Mouse (Mus musculus) layer of hippocampus, adult 8-10 months (tissue): ENCODE measurements around the gene Bsn. TPM values are rescaled to one million over a fixed set of nuclear protein-coding genes. Genes with fewer than 3 reads are reported as not detected.

Experiments
- DNase-seq, 2 experiments: peaks; one replicate each; pipeline ENCODE4 v3.0.0; 2022; ENCODE audit warnings: low spot score in 2 of 2
- total RNA-seq, 4 experiments: library from RNA; stranded (reverse); gene quantifications; 2 replicates each; pipeline ENCODE4 v1.2.4; 2022

The Bsn gene
- total RNA-seq, 4 experiments from 2014 or later: 192 to 224 (median 203) TPM

DNA sequence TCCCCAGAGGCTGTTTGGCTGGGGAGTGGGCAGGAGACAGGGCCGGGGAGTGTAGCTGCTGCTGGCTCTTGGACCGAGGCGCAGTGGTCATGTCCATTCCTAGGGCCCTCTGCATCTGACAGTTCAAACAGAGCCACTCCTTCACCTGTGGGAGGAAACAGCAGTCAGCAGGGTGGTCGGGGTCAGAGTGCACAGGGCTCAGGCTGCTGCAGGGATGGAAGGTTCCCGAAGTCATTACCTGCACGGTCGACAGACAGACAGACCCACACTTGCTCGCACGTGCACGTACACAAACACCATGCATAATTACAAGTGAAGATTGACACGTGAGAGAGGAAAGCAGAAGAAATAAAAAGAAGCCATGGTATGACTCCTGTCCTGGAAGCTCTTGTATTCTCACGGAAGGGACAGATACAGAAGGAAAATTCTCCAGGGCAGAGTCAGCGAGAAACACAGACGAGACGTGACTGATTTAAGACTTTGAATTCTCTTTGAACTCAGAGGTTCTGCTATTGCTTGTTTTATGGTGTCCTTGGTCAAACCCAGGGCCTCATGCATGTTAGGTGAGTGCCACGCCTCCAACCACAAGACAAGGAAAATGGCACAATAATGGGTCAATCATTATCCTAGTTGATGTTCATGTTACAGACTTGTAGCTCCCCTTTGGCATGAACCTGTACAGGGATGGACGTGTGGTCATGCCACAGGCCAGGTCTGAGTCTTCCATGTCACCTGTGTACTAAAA is 63.6 kb downstream of the Bsn start:
- DNase-seq: no peak

DNA sequence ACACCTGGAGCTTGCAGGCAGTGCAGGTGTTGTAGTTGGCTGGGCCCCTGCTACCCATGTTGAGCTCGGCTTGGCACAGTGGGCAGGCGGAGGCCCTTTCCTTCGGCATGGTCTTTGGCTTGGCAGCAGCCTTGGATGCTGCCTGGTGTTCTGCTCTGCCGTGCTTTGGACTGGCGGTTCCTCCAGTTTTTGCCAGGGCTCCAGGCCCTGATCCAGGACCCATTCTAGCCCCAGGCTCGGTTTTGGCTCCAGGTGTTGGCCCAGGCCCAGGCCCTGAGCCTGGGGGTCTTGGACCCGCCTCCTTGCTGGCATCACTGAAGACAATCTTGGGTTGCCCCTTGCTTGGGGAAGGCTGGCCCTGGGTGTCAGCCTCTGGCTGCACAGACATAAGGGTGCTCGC is 64.5 kb downstream of the Bsn start:
- DNase-seq: no peak

DNA sequence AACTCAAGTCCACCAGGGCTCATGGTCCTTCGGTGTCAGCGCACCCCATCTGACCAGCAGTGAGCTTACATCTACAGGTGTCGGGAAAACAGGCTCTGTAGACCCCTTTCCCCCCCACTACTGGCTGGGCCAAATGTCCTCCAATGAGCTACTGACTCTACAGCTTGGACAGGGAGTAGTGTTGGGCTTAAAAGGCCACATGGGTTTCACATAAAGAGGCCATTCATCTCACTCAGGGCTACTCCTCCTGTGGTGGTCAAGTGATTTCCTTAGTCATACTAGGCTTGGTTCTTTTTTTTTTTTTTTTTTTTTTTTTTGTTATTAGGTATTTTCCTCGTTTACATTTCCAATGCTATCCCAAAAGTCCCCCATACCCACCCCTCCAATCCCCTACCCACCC is 66.3 kb downstream of the Bsn start:
- DNase-seq: no peak

DNA sequence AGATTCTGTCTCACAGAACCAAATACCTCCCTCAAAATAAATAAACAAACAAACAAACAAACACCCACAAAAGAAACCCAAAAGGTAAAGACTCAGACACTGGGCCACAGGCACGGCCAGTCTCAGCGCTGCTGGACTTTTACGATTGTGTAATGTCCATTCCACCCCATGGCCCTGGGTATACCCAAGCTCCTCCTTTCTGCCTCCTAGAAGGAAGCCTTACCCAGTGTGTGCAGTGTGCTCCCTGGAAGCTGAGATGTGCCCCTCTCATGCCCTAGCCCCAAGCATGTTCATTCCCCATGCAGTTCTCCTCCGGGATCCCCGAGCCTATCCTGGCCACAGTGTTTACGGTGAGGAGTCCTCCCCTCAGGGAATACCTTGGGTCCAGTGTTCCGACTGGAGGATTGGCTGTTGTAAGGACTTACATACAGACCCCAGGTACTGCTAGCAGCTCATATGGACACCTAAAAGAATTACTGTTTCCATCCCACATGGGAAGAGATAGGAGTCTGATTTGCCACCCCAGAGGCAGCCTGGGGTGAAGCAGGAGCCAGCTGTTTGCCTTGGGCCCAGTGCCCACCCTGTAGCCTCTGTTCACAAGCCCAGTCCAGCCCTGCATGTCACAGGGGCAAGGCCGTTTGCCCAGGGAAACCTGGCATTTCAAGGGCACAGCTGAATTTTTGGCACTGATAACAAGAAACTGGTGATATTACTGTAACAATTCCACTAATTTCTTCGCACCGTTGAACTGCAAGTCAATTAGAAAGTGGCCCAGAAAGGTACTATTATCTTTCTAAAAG is 68.8 kb downstream of the Bsn start:
- no peak for DNase-seq

DNA sequence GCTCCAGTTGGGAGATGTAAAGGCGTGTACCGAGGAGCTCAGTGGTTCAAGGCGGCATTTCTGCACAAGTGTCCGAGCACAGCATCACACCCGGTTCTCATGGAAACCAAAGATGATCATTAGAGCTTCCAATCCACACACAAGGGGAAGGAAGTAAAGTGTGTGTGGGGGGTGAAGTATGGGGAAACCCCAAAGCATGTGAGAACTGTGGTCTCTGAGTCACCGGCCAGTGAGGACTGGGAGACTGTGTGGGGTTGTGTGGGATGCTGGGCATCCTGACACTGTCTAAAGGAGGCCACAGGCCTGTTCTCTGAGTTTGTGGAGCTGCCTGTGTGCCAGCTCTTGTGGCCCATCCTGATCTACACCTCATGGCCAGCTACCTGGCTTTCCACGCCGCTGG is 69.5 kb downstream of the Bsn start:
- no peak for DNase-seq

DNA sequence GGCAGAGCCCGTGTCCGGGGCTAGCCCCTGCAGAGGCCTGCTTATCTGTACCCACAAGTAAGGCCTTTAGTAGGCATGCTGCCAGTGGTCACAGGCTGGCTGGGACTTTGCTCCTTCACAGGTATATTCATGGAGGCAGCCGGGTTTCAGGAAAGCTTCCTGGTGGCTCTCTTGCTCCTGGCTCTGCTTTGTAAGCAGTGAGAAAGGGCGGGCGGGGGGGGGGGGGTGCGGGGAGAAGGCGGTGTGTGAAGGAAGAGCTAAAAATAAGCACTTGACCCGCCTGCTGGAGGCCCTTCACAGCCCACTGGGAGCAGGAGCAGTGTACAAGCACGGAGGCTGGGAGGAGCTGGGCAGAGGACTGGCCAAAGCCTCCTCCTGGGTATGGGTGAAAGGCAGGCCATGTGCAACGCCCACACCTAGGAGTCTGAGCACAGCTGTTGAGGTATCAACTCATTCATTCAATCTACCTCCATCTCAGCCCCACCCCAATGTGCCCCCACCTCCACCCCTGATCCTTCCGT is 70.2 kb downstream of the Bsn start:
- DNase-seq: no peak

DNA sequence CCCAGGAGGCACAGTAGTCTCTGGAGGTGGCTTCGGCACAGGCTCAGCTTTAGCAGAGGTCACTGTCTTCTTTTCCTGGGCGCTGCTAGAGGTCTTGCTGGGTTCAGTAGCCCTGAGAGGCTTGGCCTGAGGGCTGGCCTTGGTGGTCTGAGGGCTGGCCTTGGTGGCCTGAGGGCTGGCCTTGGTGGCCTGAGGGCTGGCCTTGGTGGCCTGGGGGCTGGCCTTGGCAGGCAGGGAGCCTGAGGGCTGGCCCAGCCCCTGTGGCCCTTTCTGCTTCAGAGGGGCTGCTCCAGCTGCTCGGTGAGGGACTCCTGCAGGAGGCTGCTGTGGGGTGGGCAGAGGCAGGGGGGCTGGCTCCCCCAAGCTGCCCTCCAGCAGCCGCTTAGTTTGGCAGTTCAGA is 73.0 kb downstream of the Bsn start:
- no peak for DNase-seq

DNA sequence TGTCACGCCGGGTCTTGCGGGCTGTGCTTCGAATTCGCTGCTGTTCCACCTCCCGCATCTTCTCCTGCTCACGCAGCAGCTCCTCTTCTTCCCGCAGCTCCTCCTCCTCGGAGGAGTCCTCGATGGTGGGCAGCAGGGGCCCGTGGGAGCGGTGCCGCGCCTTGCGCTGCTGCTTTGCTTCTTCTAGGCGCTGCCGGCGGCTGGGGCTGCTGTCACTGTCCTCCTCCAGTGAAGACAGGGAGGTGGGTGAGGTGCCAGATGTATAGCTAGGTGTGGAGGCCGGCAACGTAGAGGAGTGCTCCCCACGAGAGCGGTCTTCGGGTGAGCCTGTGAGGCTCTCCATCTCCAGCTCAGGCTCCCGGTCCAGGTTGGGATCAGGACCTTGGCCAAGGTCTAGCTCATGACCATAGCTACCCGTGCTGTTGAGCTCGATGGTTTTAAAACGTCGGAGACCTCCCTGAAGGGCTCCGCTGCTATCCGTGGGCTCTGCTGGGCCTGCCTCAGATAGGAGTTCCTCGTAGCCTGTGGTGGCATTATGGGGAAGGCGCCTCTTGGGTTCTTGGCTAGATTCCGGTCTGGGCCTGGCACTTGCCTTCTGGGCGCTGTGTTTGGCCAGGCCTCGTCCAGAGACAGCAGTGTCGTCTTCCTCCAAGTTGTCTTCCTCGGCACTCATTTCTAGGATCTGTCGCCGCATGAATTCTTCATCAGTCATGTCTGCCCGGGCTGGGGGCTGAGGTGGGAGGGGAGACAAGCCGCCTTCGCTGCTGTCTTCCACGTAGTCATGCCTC is 74.7 kb downstream of the Bsn start:
- DNase-seq: no peak

DNA sequence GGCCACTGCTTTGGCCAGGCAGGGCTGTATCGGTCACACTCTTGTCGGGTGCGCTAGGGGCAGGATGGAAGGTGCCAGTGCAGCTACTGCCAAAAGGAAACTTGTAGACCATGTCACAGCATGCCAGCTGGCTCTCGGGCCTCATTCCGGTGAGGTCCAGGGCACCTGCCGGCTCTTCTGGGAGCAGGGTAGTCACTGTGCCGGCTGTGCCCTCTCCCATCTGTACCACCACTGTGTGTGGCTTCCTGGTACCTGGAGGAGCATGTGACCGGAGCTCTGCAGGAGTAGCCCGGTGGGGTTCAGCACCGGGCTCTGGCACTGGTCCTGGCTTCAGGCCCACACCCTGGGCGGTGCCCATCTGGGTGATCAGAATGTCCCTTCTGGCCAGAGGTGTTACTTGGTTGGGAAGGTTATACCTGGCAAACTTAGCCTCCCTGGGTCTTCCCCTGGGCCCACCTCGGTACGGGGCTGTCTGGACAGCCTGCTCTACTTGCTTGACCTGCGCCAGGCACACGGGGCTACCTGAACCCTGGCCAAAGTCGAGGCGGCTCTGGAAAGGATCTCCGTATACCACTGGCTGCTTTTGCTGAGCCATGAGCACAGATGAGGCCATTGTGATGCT is 77.4 kb downstream of the Bsn start:
- DNase-seq: no peak

DNA sequence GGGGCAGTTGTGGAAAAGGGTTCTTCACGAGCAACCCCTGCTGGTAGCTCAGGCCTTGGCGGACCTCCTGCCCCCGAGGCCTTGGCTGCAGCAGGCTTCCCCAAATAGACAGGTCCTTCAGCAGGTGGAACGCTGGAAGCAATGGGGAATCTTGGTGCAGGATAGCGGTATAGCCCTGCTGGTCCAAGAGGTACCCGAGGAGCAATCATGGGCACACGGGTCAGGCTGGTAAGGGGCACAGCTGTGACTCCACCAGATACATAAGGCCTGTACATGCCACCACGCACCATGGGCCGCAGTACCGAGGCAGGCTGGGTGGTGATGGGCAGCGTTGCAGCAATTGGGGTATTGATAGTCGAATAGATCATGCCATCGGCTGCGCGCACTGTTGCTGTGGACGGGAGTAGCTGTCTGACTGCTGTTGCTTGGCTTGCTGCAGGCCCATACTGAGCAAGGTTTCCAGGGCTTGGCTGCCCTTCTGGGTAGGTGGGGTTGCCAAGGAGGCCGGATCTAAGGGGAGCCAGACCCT is 78.5 kb downstream of the Bsn start:
- no peak for DNase-seq

DNA sequence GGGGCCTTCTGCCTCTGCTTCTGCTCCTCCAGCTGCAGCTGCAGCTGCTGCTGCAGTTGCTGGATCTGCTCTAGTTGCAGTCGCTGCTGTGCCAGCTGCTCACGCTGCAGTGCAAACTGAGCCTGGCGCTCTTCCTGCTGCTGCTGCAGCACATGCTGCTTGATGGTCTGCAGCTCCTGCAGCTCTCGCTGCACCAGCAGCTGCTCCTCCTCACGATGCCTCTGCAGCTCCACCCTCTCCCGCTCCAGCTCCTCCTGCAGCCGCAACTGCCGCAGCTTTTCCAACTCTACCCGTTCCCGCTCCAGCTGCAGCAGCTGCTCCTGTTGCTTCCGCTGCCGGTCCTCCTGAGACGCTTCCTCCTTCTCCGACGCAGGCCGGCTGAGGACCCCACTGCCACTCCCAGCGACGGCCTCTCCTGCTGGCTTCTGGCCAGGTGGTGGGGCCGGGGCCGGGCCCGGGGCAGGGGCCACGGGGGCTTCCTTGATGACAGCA is 79.0 kb downstream of the Bsn start:
- DNase-seq: no peak

DNA sequence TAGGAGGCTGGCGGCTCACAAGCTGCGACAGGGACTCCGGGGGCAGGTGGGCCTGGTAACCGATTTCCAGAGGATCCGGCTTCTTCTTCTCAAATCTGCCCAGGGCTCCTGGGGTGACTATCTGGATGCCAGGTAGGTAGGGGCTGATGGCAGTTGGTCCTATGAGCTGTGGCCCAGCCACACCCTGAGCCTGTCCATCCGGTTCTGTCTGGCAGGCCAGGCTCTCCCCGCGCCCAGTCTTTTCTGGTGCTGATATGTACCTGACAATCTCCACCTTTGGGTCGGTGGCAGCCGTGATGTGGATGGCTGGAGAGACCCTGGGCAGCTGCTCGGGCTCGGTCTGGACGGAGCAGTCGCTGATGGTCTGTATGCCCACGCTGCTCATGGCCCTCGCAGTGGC is 80.0 kb downstream of the Bsn start:
- DNase-seq: no peak

DNA sequence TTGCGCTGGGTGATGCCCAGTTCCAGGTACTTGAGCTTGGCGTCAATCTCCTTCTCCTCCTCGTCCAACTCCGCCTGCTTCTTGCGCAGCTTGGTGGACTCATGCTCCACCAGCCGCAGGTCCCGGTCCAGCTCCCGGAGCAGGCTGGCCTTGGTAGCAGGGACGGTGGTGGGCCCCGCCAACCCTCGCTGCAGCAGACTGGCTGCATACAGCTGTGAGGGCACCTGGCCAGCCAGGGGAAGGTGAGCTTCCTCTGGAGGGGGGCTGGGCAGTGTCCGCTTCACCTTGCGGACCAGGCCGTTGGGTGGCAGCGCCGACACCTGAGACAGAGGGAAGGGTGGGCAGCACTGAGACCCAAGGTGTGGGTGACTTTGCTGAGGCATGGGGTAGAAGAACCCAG is 82.3 kb downstream of the Bsn start:
- no peak for DNase-seq

DNA sequence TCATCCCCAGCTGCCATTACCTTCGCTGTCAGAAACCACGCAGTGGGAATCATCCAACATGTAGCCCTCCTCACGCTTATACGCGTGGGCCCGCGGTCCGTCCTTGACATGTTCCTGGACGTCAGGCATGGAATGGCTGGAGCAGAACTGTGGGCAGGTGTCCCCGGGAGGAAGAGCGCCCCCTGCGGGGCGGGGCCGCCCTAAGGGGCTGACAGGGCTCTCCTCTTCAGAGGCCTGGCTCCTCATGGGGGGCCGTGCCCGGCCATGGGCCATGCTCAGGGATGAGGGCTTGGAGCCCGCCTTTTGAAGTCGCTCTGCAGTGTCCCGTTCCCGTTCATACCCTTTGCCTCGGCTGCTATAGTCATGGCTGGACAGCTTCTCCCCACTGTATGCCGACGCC is 84.1 kb downstream of the Bsn start:
- no peak for DNase-seq

DNA sequence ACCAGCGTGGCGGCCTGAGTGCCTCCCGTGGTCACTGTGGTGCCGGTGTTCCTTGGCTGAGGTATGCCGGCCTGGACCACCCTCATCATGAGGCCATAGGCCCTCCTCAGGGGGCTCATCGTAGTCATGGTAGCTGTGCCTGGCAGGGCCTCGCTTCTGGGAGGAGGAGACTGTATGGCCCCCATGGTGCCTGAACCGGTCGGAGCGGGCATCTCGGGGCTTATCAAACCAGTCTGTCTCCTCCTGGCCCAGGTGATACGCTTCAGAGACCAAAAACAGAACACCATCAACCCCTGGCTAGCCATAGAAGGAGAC is 84.7 kb downstream of the Bsn start:
- no peak for DNase-seq

DNA sequence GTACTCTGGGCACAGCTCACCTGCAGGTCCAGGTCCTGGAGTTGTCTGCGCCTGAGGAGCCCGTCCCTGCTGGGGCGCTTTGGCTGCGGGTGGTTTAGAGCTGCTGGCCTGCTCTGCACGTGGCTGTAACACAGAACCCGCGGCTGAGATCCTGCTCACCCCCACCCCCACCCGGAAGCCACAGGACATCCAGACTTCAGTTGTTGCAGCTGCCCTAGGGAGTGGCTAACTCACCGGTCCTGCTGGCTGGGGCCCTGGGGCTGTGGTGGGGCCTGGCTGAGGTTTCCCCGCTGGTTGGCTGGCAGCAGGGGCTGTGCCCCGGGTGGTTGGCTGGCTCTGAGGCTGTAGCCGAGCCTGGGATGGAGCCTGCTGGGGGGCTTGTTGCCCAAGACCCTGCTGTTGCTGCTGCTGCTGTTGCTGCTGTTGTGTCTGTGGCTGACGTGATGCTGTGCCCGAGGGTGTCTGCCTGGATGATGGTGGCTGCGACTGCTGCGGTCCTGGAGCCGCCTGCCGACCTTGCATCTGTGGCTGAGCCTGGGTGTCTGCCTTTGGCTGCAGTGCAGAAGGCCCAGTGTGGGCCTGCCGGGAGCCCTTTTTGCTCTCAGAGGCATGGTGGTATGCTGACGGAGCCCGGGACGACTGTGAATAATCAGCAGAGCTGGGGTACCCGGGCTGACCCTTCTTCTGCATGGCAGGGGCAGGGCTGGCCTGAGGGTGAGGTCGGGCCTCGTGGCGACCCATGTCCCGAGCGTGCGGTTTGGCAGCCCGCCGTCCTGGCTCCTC is 85.2 kb downstream of the Bsn start:
- no peak for DNase-seq

DNA sequence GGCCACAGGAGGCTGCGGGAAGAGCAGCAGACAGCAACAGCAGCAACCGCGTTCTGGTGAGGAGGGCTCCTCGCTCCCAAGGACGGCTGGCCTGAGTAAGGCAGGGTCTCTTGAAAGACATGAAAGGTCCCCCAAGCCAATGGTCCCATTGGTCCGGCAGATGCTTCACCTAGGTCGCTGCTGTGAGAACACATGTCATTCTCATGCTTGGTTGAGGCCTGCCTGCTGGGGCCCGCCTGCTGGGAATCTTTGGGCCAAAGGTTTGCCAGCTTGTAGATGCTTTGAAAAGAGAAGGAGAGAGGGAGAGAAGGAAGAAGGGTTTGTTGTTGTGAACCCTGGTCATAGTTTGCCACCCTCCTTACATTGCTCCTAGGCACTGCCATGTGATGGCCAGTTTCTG is 90.6 kb downstream of the Bsn start:
- DNase-seq: no peak

DNA sequence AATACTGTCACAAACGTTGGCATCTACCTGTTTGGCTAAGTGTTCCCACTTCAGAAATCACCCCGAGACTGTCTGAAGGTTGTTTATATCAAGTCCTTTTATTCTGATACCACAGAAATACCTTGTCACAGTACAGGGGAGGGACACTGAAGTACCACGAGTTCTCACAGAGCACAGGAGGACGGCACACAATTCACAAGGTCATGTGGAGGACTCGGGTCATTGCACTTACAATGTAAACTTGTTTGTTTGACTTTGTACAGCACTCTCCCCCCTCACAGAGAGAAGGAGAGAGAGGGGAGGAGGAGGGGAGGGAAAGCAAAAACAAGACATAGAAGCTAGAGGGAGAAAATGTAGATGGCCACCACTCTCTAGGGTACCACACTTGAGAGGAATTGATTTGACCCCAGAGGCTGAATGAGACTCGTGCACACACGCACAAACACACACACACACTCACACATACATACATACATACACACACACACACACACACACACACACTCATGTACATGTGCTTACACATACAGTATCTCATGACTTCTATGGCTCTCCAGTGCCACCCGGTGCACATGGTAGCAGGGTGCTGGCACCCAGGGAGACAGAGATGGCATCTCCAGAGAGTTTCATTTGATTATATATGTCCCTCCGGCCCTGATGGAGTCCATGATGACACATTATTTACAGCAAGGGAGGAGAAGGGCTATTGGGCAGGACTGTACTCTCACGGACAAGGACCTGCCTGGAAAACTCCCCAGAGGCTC is 94.1 kb downstream of the Bsn start:
- no peak for DNase-seq

DNA sequence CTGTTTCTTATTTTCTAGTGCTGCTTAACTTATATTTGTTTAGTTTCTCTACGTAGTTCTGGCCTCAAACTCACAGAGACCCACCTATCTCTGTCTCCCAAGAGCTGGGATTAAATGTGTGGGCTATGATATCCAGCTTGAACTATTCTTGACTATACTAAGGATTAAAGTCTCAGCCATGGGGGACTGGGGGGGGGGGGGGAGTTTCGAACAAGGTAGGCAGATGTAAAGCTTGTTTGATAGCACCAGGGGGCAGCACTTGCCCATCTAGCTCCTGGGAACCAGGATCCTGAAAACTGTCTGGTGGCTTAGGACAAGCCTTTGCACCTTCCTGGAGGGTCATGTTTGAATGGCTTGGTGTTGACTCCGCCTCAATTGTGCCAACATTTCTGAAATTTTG is 94.7 kb downstream of the Bsn start:
- DNase-seq: no peak

DNA sequence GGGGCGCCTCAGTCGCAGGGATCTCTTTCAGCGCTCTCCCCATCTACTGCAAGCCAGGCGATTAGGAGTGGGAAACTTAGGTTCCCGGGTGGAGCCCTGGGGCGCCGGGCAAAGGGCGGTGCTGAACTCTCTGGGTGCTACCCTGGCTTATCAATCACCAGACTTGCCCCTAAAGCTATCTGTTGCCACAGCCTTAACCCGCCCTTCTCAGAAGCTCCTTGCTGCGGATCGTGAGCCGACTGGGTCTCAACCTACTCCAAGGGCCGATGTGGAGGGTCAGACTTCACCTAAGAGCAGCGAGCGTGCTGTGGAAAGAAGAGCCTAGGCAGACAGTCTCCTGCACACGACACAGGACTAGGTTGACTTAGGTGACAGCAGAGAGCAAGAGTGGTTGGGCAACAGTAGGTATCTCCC is 95.2 kb downstream of the Bsn start:
- DNase-seq: no peak
